Mouse (Mus musculus): ENCODE measurements around the gene Gm3149.
"Not testable (repeated sequence)": the region's sequence is repeated elsewhere in the genome, so short reads cannot be mapped to it uniquely, and the experiment has no call there.

GRCm38 (mm10) chr14:4316983-4317382 is at the start of gene Gm3149:
- TF ChIP-seq POLR2A (IDR thresholded peaks at IDR 0.05; ENCODE audit: low read depth, low read length); CTCF (conservative IDR thresholded peaks at IDR 0.05; ENCODE audit: insufficient read depth, insufficient read length, low read depth, low read length): not testable (repeated sequence)
